Mouse (Mus musculus) heart, adult 2 months (tissue): Measurements from ENCODE around the gene Arf3. TPM values are rescaled to one million over a fixed set of nuclear protein-coding genes. Genes with fewer than 3 reads are reported as not detected.

Experiments used
- DNase-seq, 2 experiments: peaks; one replicate each; pipeline ENCODE4 v3.0.0; 2021
- H3K27ac ChIP-seq: fragments of 200-600 bp; 2 replicates; pipeline ENCODE4 v1.8.1; 2022
- H3K27me3 ChIP-seq: fragments of 200-500 bp; 2 replicates; pipeline ENCODE4 v1.6.1; 2012; ENCODE audit warnings: mild to moderate bottlenecking, low read length, inconsistent platforms, mixed read lengths; ENCODE audit not compliant: control insufficient read depth, insufficient read depth
- H3K36me3 ChIP-seq: fragments of 200-500 bp; 2 replicates; pipeline ENCODE4 v1.6.1; 2012; ENCODE audit warnings: low read length, inconsistent platforms; ENCODE audit not compliant: control insufficient read depth, insufficient read depth
- H3K4me1 ChIP-seq: fragments of 200-500 bp; 2 replicates; pipeline ENCODE4 v1.6.1; 2011; ENCODE audit warnings: low read length; ENCODE audit not compliant: control insufficient read depth, insufficient read depth
- H3K4me3 ChIP-seq: fragments of 200-600 bp; 2 replicates; pipeline ENCODE4 v1.8.1; 2022
- H3K79me2 ChIP-seq: fragments of 200-500 bp; replicated peaks from 2 replicates; pipeline ENCODE4 v1.6.1; 2012; ENCODE audit warnings: mild to moderate bottlenecking, inconsistent platforms, low read length, moderate library complexity, mixed read lengths; ENCODE audit not compliant: control insufficient read depth, insufficient read depth
- H3K9ac ChIP-seq: fragments of 200-500 bp; 2 replicates; pipeline ENCODE4 v1.6.1; 2012; ENCODE audit warnings: low read depth, mild to moderate bottlenecking, control low read depth, inconsistent platforms, low read length, mixed read lengths
- CTCF ChIP-seq: fragments of 200-600 bp; IDR thresholded peaks from 2 replicates; pipeline ENCODE4 v1.8.1; 2022; ENCODE audit warnings: antibody characterized with exemption, mild to moderate bottlenecking, moderate library complexity
- EP300 ChIP-seq: fragments of 200-500 bp; IDR thresholded peaks from 2 replicates; pipeline ENCODE4 v1.6.1; 2011; ENCODE audit warnings: low read depth, low read length, control low read depth; ENCODE audit not compliant: insufficient read depth
- POLR2A ChIP-seq: fragments of 200-500 bp; IDR thresholded peaks from 2 replicates; pipeline ENCODE4 v1.6.1; 2011; ENCODE audit warnings: mild to moderate bottlenecking, low read depth, low read length, control low read depth; ENCODE audit not compliant: insufficient read depth
- whole genome bisulfite sequencing: fragments of 180-500 bp; shearing (Covaris S2); methylation state at CpG from one replicate; pipeline ENCODE4 v1.1.7; 2018; 5-methylcytosine and 5-hydroxymethylcytosine counted together
- intact Hi-C: fragments of 180-260 bp; cut with DNase I; formaldehyde crosslinking; loops from one replicate; pipeline ENCODE4 v1.15.1; 2025
- polyA plus RNA-seq: library from polyadenylated mRNA; depleted of rRNA; stranded (reverse); fragments of >200 nt; gene quantifications from 2 replicates; pipeline ENCODE4 v1.2.3, GENCODE M21; 2012
- total RNA-seq, 2 experiments: library from RNA; stranded (reverse); gene quantifications; 2 replicates each; pipeline ENCODE4 v1.2.3; 2021

The Arf3 gene
- total and polyA plus RNA-seq, 3 experiments: 18.9 to 30.6 (median 20.0) TPM

DNA sequence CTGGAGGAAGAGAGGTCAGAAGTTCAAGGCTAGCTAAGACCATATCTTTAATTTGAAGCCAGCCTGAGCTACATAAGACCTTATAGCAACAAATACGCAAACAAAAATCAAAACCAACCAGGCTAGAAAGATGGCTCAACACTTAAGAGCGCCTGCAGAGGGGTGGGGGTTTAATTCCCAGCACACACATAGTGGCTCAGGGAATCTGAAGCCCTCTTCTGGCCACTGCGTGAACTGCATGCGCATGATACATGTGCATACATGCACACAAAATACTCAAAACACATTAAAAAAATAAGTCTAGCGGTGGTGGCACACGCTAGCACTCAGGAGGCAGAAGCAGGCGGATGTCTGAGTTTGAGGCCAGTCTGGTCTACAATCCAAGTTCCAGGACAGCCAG lies 22.7 kb upstream of the Arf3 start:
- Histone ChIP-seq H3K4me1 (no peaks in the 10 kb centered on the region), H3K4me3 (no peak overlapping the region), H3K27me3 (peaks cover 15% of the 10 kb centered on the region), H3K9ac (no peak overlapping the region), H3K36me3 (no peaks in the 10 kb centered on the region), H3K79me2 (no peaks in the 10 kb centered on the region), H3K27ac (no peak overlapping the region)
- intact Hi-C loops: no loop called here
- WGBS: 43% methylated on average over 7 of the region's 7 CpGs
- peak; percentile 67 for TF ChIP-seq CTCF
- no peak for TF ChIP-seq EP300
- no peak for DNase-seq

DNA sequence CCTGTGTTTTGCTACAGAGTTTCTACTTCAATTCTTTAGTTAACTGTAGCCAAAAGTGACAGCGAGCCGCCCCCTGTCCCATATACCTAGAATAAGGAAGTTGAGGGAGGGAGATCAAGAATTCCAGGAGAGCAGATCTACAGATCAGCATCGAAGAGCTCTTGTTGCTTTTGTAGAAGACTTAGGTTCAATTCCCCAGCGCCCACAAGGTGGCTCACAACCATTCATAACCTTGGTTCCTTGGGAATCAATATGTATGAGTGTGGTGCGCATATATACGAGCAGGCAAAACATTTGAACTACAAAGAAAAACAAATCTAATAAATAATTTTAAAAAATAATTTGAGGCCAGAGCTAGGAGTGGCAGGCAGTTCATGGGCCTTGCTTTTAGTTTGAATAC lies 18.2 kb upstream of the Arf3 start:
- Histone ChIP-seq H3K4me1 (peaks cover 2% of the 10 kb centered on the region; the same call in 1 of the 2 replicates), H3K36me3 (no peaks in the 10 kb centered on the region), H3K79me2 (no peaks in the 10 kb centered on the region), H3K27me3 (peaks cover 23% of the 10 kb centered on the region), H3K27ac (no peak overlapping the region), H3K4me3 (no peak overlapping the region), H3K9ac (no peak overlapping the region)
- TF ChIP-seq CTCF (no peak), EP300 (no peak), POLR2A (no peak)
- intact Hi-C loops: no loop called here
- WGBS: 54% methylated on average over 6 of the region's 6 CpGs
- no peak for DNase-seq

DNA sequence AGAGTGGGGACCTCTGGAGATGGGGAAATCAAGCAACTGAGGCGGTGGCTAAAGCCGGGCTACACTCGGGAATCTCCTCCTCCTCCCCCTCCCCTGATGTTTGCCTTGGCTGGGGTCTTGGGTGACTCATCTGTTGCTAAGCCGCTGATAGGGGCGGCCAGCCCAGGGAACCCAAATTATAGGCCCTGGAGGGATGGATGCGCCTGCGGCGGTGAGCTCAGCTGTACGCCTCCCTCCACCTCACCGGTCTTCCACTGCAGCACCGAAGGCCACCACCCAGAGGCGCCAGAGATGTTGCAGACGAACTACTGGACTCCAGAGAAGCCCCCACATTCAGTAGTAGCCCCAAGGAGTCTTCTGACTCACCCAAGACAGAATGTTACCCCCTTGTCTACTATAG lies 17.6 kb upstream of the Arf3 start:
- Histone ChIP-seq H3K4me3 (no peak overlapping the region), H3K27me3 (peaks cover 23% of the 10 kb centered on the region)
- TF ChIP-seq EP300: no peak
- TF ChIP-seq CTCF: peak; percentile 37
- TF ChIP-seq POLR2A: no peak

GRCm38 (mm10) chr15:98780075-98780474 lies 17.1 kb upstream of the Arf3 start:
- intact Hi-C loops: no loop called here
- TF ChIP-seq POLR2A (no peak), CTCF (no peak), EP300 (no peak)
- Histone ChIP-seq H3K27me3 (peaks cover 23% of the 10 kb centered on the region), H3K79me2 (no peaks in the 10 kb centered on the region), H3K4me1 (peaks cover 2% of the 10 kb centered on the region; the same call in 1 of the 2 replicates), H3K4me3 (no peak overlapping the region), H3K36me3 (no peaks in the 10 kb centered on the region), H3K9ac (no peak overlapping the region), H3K27ac (no peak overlapping the region)
- peak; percentile 60 to 69 for DNase-seq
- 26% methylated on average over 8 of the region's 8 CpGs for WGBS

More for the DNA sequence above, 17.6 kb upstream of the Arf3 start:
- Histone ChIP-seq H3K27ac (no peak overlapping the region), H3K36me3 (no peaks in the 10 kb centered on the region), H3K9ac (no peak overlapping the region), H3K4me1 (peaks cover 2% of the 10 kb centered on the region; the same call in 1 of the 2 replicates), H3K79me2 (no peaks in the 10 kb centered on the region)
- WGBS: 22% methylated on average over 13 of the region's 13 CpGs
- intact Hi-C loops: no loop called here
- DNase-seq: peak; percentile 64 to 71

GRCm38 (mm10) chr15:98778806-98779205 lies 15.8 kb upstream of the Arf3 start:
- intact Hi-C loops: no loop called here
- no peak overlapping the region for H3K4me3 ChIP-seq
- DNase-seq: no peak
- no peaks in the 10 kb centered on the region for H3K36me3 ChIP-seq
- peaks cover 23% of the 10 kb centered on the region for H3K27me3 ChIP-seq
- H3K9ac ChIP-seq: no peak overlapping the region
- 18% methylated on average over 11 of the region's 11 CpGs for WGBS
- peaks cover 2% of the 10 kb centered on the region; the same call in 1 of the 2 replicates for H3K4me1 ChIP-seq
- TF ChIP-seq POLR2A: no peak
- TF ChIP-seq CTCF: no peak
- no peak for TF ChIP-seq EP300
- no peak overlapping the region for H3K27ac ChIP-seq
- no peaks in the 10 kb centered on the region for H3K79me2 ChIP-seq

DNA sequence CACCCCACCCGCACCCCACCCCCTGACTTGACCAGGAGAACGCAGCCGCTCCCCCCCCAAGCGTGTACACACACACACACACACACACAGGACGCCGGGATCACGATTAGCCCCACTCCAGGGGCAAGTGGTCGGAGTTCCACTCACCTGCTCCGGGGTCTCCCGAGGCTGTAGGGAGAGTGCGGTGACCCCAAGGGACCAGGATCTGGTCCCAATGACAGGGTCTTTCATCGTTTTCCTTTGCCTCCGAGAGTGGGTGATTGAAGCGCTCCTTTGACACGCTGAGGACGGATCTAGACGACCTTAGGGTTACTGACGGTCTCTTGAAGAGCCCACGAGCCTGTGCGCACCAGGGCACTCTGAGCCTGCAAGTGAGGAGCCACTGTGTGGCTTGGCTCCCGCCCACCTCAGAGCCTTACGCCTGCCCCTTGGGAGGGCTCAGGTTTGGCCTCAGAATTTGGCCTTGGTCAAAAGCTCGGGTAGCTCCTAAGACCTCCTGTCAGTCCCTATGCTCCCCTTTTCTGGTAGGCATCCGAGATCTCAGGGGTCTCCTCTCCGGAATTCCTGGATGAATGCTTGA lies 15.3 kb upstream of the Arf3 start:
- intact Hi-C loops: no loop called here
- 4% methylated on average over 25 of the region's 25 CpGs for WGBS
- H3K9ac ChIP-seq: no peak overlapping the region
- DNase-seq: no peak
- no peaks in the 10 kb centered on the region for H3K79me2 ChIP-seq
- H3K4me3 ChIP-seq: no peak overlapping the region; the same call in 1 of the 2 replicates
- H3K36me3 ChIP-seq: no peaks in the 10 kb centered on the region
- no peak overlapping the region for H3K27ac ChIP-seq
- H3K4me1 ChIP-seq: peaks cover 2% of the 10 kb centered on the region; the same call in 1 of the 2 replicates
- TF ChIP-seq CTCF: no peak
- TF ChIP-seq POLR2A: no peak
- TF ChIP-seq EP300: no peak
- H3K27me3 ChIP-seq: peaks cover 23% of the 10 kb centered on the region
